ENCODE assay signal across 23 mouse cellular contexts in the genomic region with DNA sequence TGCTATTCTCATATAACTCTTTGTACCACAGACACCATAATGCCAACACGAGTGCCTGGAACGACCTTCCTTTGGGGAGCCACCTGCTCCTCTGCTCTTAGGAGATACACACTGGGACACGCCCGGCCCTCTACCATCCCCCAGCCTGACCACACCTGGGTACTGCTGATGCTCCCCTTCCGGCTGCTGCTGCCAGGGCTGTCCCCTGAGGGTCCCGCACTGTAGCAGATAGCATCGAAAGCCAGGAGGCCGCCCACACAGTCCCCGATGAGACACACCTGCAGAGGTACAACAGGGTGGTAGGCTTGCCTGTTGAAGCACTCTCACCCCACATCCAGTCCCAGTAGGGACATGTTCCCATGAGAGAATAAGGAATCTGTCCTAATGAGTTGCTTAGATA. TPM values are rescaled to one million over a fixed set of nuclear protein-coding genes. Genes with fewer than 3 reads are reported as not detected.
A peak's percentile ranks its signal among the peaks of the same experiment; 100 is the strongest.
DNase-seq lines count a peak whose midpoint lies in the region; ATAC-seq and TF ChIP-seq lines count a peak whose summit lies in the region.
"Had no signal": no experiment of that assay in that cellular context is flagged by ENCODE, and none has a peak within 500 bp of the region (broad histone marks: within the 10 kb centered on the region; RNA-seq: fewer than 3 reads in every experiment).

No protein-coding gene starts in this region.

- no peak for TF ChIP-seq POLR2A in CH12.LX (IDR thresholded peaks at IDR 0.05; ENCODE audit: low read depth, low read length)

- dilution Hi-C loops in CH12.LX (cut with MboI; ENCODE audit: extremely low pct_ligation_motif_present, extremely low pct_unique_long_range_greater_than_20kb, low sequenced_read_pairs) = no loop called here

- H3K4me2 ChIP-seq in embryonic facial prominence, embryonic 14.5 days (ENCODE audit: low read depth, low read length) = no peak overlapping the region
- no peak overlapping the region for H3K4me2 ChIP-seq in hindbrain, embryonic 12.5 days (replicated peaks)
- no peak overlapping the region for H3K4me2 ChIP-seq in midbrain, embryonic 11.5 days
- H3K4me2 ChIP-seq in midbrain, embryonic 15.5 days = no peak overlapping the region
- H3K4me2 ChIP-seq in CH12.LX (ENCODE audit: insufficient read depth, low read depth, poor library complexity, severe bottlenecking) = 0 out of 2 replicates have a peak overlapping the region, but pooled peaks have one; percentile 35

- no peak overlapping the region for H3K9ac ChIP-seq in embryonic facial prominence, embryonic 14.5 days (ENCODE audit: low read depth, low read length)
- H3K9ac ChIP-seq in hindbrain, embryonic 12.5 days = no peak overlapping the region
- H3K9ac ChIP-seq in midbrain, embryonic 11.5 days (ENCODE audit: low read length) = no peak overlapping the region
- H3K9ac ChIP-seq in midbrain, embryonic 15.5 days = no peak overlapping the region
- no peak overlapping the region for H3K9ac ChIP-seq in CH12.LX (ENCODE audit: insufficient read depth, low read depth)

- TF ChIP-seq EP300 in CH12.LX (IDR thresholded peaks at IDR 0.05; ENCODE audit: low read length) = no peak

- TF ChIP-seq RAD21 in CH12.LX (IDR thresholded peaks at IDR 0.05; ENCODE audit: low read depth, low read length) = no peak

- no peak overlapping the region for H3K4me3 ChIP-seq in embryonic facial prominence, embryonic 14.5 days (ENCODE audit: low read depth, low read length)
- H3K4me3 ChIP-seq in embryonic facial prominence, embryonic 10.5 days = no peak overlapping the region
- no peak overlapping the region for H3K4me3 ChIP-seq in hindbrain, embryonic 12.5 days
- H3K4me3 ChIP-seq in hindbrain, embryonic 10.5 days = no peak overlapping the region
- H3K4me3 ChIP-seq in midbrain, embryonic 11.5 days (ENCODE audit: low read depth, low read length) = no peak overlapping the region
- H3K4me3 ChIP-seq in midbrain, embryonic 15.5 days = no peak overlapping the region
- no peak overlapping the region for H3K4me3 ChIP-seq in CH12.LX (replicated peaks in 1 of 3; ENCODE audit: low read depth in 2 of 3, low read length in 2 of 3, poor library complexity in 1 of 3)

- ATAC-seq in embryonic facial prominence, embryonic 14.5 days (ENCODE audit: low read depth) = peak; percentile 37; the same call in 1 of the 2 replicates
- ATAC-seq in hindbrain, embryonic 12.5 days (ENCODE audit: low FRiP score) = 0 out of 2 replicates have a peak, but pooled peaks have one; percentile 35
- no peak for ATAC-seq in midbrain, embryonic 11.5 days (ENCODE audit: low FRiP score)
- ATAC-seq in midbrain, embryonic 15.5 days (replicated peaks) = no peak
- ATAC-seq: activated CD4-positive, CD25-positive, alpha-beta regulatory T cell, adult 4 months; CD4-positive, CD25-positive, alpha-beta regulatory T cell, adult 4 months; Patski had no signal

- WGBS in embryonic facial prominence, embryonic 14.5 days = 78% methylated on average over 9 of the region's 9 CpGs
- WGBS in embryonic facial prominence, embryonic 10.5 days = 85% methylated on average over 9 of the region's 9 CpGs
- WGBS in hindbrain, embryonic 12.5 days = 80% methylated on average over 9 of the region's 9 CpGs
- WGBS in hindbrain, embryonic 10.5 days = 81% methylated on average over 9 of the region's 9 CpGs
- WGBS in midbrain, embryonic 11.5 days = 88% methylated on average over 9 of the region's 9 CpGs
- WGBS in midbrain, embryonic 15.5 days = 91% methylated on average over 9 of the region's 9 CpGs

- H3K79me2 ChIP-seq in CH12.LX (replicated peaks; ENCODE audit: control insufficient read depth, extremely low read depth, insufficient read depth, poor library complexity, severe bottlenecking) = no peaks in the 10 kb centered on the region

- H3K27ac ChIP-seq in embryonic facial prominence, embryonic 14.5 days (replicated peaks; ENCODE audit: low read depth, low read length) = no peak overlapping the region
- H3K27ac ChIP-seq in embryonic facial prominence, embryonic 10.5 days (replicated peaks) = no peak overlapping the region
- H3K27ac ChIP-seq in hindbrain, embryonic 12.5 days = no peak overlapping the region
- no peak overlapping the region for H3K27ac ChIP-seq in hindbrain, embryonic 10.5 days
- H3K27ac ChIP-seq in midbrain, embryonic 11.5 days (ENCODE audit: low read depth, low read length) = no peak overlapping the region
- H3K27ac ChIP-seq in midbrain, embryonic 15.5 days = no peak overlapping the region
- H3K27ac ChIP-seq in CH12.LX (ENCODE audit: insufficient read depth, low read depth) = no peak overlapping the region

- H3K9me3 ChIP-seq in embryonic facial prominence, embryonic 14.5 days (ENCODE audit: control insufficient read depth, low read length) = no peaks in the 10 kb centered on the region
- H3K9me3 ChIP-seq in embryonic facial prominence, embryonic 10.5 days = no peaks in the 10 kb centered on the region
- H3K9me3 ChIP-seq in hindbrain, embryonic 12.5 days (replicated peaks) = no peaks in the 10 kb centered on the region
- H3K9me3 ChIP-seq in hindbrain, embryonic 10.5 days = no peaks in the 10 kb centered on the region
- no peaks in the 10 kb centered on the region for H3K9me3 ChIP-seq in midbrain, embryonic 11.5 days (ENCODE audit: control insufficient read depth, low read length)
- H3K9me3 ChIP-seq in midbrain, embryonic 15.5 days = no peaks in the 10 kb centered on the region
- no peaks in the 10 kb centered on the region for H3K9me3 ChIP-seq in CH12.LX (replicated peaks; ENCODE audit: low read length)

- H3K4me1 ChIP-seq in embryonic facial prominence, embryonic 14.5 days (ENCODE audit: control insufficient read depth, insufficient read depth, low read length) = no peaks in the 10 kb centered on the region
- H3K4me1 ChIP-seq in embryonic facial prominence, embryonic 10.5 days = peaks cover 11% of the 10 kb centered on the region
- H3K4me1 ChIP-seq in hindbrain, embryonic 12.5 days = 0 out of 2 replicates have a peak, but pooled peaks cover 5% of the 10 kb centered on the region
- H3K4me1 ChIP-seq in hindbrain, embryonic 10.5 days (replicated peaks) = peaks cover 33% of the 10 kb centered on the region
- no peaks in the 10 kb centered on the region for H3K4me1 ChIP-seq in midbrain, embryonic 11.5 days (ENCODE audit: control insufficient read depth, insufficient read depth, low read length)
- H3K4me1 ChIP-seq in midbrain, embryonic 15.5 days = peaks cover 10% of the 10 kb centered on the region; the same call in 1 of the 2 replicates
- peaks cover 16 to 34% of the 10 kb centered on the region in 2 experiments for H3K4me1 ChIP-seq in CH12.LX (ENCODE audit: control insufficient read depth in 1 of 2, insufficient read depth in 2 of 2)

- H3K27me3 ChIP-seq in embryonic facial prominence, embryonic 14.5 days (replicated peaks; ENCODE audit: control insufficient read depth, insufficient read depth, low read length) = no peaks in the 10 kb centered on the region
- H3K27me3 ChIP-seq in embryonic facial prominence, embryonic 10.5 days (replicated peaks; ENCODE audit: low read depth, poor library complexity, severe bottlenecking) = peaks cover 3% of the 10 kb centered on the region; the same call in 1 of the 2 replicates
- no peaks in the 10 kb centered on the region; the same call in 1 of the 2 replicates for H3K27me3 ChIP-seq in hindbrain, embryonic 12.5 days
- no peaks in the 10 kb centered on the region for H3K27me3 ChIP-seq in hindbrain, embryonic 10.5 days (ENCODE audit: insufficient read depth, poor library complexity, severe bottlenecking)
- H3K27me3 ChIP-seq in midbrain, embryonic 11.5 days (ENCODE audit: control insufficient read depth, insufficient read depth, low read length) = no peaks in the 10 kb centered on the region
- no peaks in the 10 kb centered on the region for H3K27me3 ChIP-seq in midbrain, embryonic 15.5 days (replicated peaks)
- peaks cover 56% of the 10 kb centered on the region for H3K27me3 ChIP-seq in CH12.LX (replicated peaks)
- H3K27me3 ChIP-seq: Patski had no signal

- TF ChIP-seq CTCF in CH12.LX (conservative IDR thresholded peaks at IDR 0.05 in 1 of 2, IDR thresholded peaks at IDR 0.05 in 1 of 2; ENCODE audit: low read depth in 2 of 2, low read length in 2 of 2) = no peak

- in situ Hi-C loops in CH12.LX (cut with MboI; ENCODE audit: low pct_ligation_motif_present, low pct_unique_long_range_greater_than_20kb, low sequenced_read_pairs) = no loop called here

- no peaks in the 10 kb centered on the region for H3K36me3 ChIP-seq in embryonic facial prominence, embryonic 14.5 days (ENCODE audit: control insufficient read depth, insufficient read depth, low read length)
- no peaks in the 10 kb centered on the region for H3K36me3 ChIP-seq in embryonic facial prominence, embryonic 10.5 days (replicated peaks)
- no peaks in the 10 kb centered on the region for H3K36me3 ChIP-seq in hindbrain, embryonic 12.5 days
- no peaks in the 10 kb centered on the region for H3K36me3 ChIP-seq in hindbrain, embryonic 10.5 days
- no peaks in the 10 kb centered on the region for H3K36me3 ChIP-seq in midbrain, embryonic 11.5 days (ENCODE audit: control insufficient read depth, insufficient read depth, low read length)
- H3K36me3 ChIP-seq in midbrain, embryonic 15.5 days (replicated peaks) = no peaks in the 10 kb centered on the region
- H3K36me3 ChIP-seq in CH12.LX (replicated peaks in 1 of 2; ENCODE audit: control insufficient read depth in 1 of 2, insufficient read depth in 1 of 2, low read length in 1 of 2) = no peaks in the 10 kb centered on the region
- H3K36me3 ChIP-seq: G1E had no signal

- DNase-seq in embryonic facial prominence, embryonic 14.5 days (ENCODE audit: low spot score) = no peak
- no peak for DNase-seq in embryonic facial prominence, embryonic 10.5 days (ENCODE audit: low spot score)
- DNase-seq in hindbrain, embryonic 10.5 days (ENCODE audit: low spot score) = no peak
- peak; percentile 53 for DNase-seq in midbrain, embryonic 11.5 days (ENCODE audit: low spot score, missing footprints)
- DNase-seq in CH12.LX (ENCODE audit: extremely low read depth) = peak; percentile 46
- no peak for DNase-seq in lung, postnatal 25 days (ENCODE audit: low spot score)
- DNase-seq: adrenal gland, adult 2 months; adrenal gland, adult 8-10 months; adrenal gland, postnatal 10 days; adrenal gland, postnatal 14 days; adrenal gland, postnatal 25 days; adrenal gland, postnatal 36 days; B cell, adult 2 months; cerebellum, adult 11 months; cerebellum, adult 11-12 months; cerebellum, adult 18-20 months had no signal

RNA-seq across cellular contexts. Expression of a gene that starts 28.9 kb away (rescaled TPM):
- polyA plus RNA-seq in embryonic facial prominence, embryonic 14.5 days (2014; fragmentation: Nextera tagmentation; extraction: Ambion mirVana) = 77.9 and 92.6 TPM in 2 replicates
- 219 and 242 TPM in 2 replicates for polyA plus RNA-seq in embryonic facial prominence, embryonic 10.5 days (2016; fragmentation: Nextera tagmentation; extraction: Ambion mirVana)
- polyA plus RNA-seq in hindbrain, embryonic 12.5 days (2016; fragmentation: Nextera tagmentation; extraction: Ambion mirVana) = 98.6 and 104 TPM in 2 replicates
- polyA plus RNA-seq in hindbrain, embryonic 10.5 days (2016; fragmentation: Nextera tagmentation; extraction: Ambion mirVana) = 228 and 229 TPM in 2 replicates
- polyA plus RNA-seq in midbrain, embryonic 11.5 days (2014; fragmentation: Nextera tagmentation; extraction: Ambion mirVana) = 201 and 214 TPM in 2 replicates
- polyA plus RNA-seq in midbrain, embryonic 15.5 days (2015; fragmentation: Nextera tagmentation; extraction: Ambion mirVana) = 28.3 and 31.9 TPM in 2 replicates
- total RNA-seq in CH12.LX (2012; rRNA removed) (22.4 and 26.4 TPM in 2 replicates), CH12.LX (2014; rRNA removed) (49.5 and 52.7 TPM in 2 replicates)
- polyA plus RNA-seq in CH12.LX (2012; ENCODE audit: insufficient read length, low read depth) = 27.9 and 28.9 TPM in 2 replicates
- total RNA-seq: G1E had no signal
- polyA plus RNA-seq: G1E had no signal

RNA-seq across cellular contexts. Expression of a gene that starts 33.4 kb away (rescaled TPM):
- polyA plus RNA-seq in embryonic facial prominence, embryonic 14.5 days (2014; fragmentation: Nextera tagmentation; extraction: Ambion mirVana) = 0.11 and 0.42 TPM in 2 replicates
- 0.36 and 0.52 TPM in 2 replicates for polyA plus RNA-seq in embryonic facial prominence, embryonic 10.5 days (2016; fragmentation: Nextera tagmentation; extraction: Ambion mirVana)
- polyA plus RNA-seq in hindbrain, embryonic 12.5 days (2016; fragmentation: Nextera tagmentation; extraction: Ambion mirVana) = 0.25 and 0.40 TPM in 2 replicates
- polyA plus RNA-seq in hindbrain, embryonic 10.5 days (2016; fragmentation: Nextera tagmentation; extraction: Ambion mirVana) = 0.31 and 0.55 TPM in 2 replicates
- polyA plus RNA-seq in midbrain, embryonic 11.5 days (2014; fragmentation: Nextera tagmentation; extraction: Ambion mirVana) = 0.15 and 0.44 TPM in 2 replicates
- 0.45 and 0.49 TPM in 2 replicates for polyA plus RNA-seq in midbrain, embryonic 15.5 days (2015; fragmentation: Nextera tagmentation; extraction: Ambion mirVana)
- 0.29 and 0.93 TPM in 2 replicates for total RNA-seq in CH12.LX (2012; rRNA removed)
- 0.81 and 0.90 TPM in 2 replicates for total RNA-seq in CH12.LX (2014; rRNA removed)
- 0.71 and 1.0 TPM in 2 replicates for polyA plus RNA-seq in CH12.LX (2012; ENCODE audit: insufficient read length, low read depth)
- total RNA-seq: adrenal gland, adult 18-20 months; adrenal gland, adult 2 months; adrenal gland, adult 8-10 months; adrenal gland, postnatal 36 days had no signal
- polyA plus RNA-seq: CD4-positive, CD25-positive, alpha-beta regulatory T cell, adult 4 months; G1E had no signal

Comparison
In these comparisons a context has a peak if more than half of its experiments do, and no peak if none do; other contexts are left out.
1. ATAC-seq: peak in embryonic facial prominence, embryonic 14.5 days (single experiment) and hindbrain, embryonic 12.5 days (single experiment); none in midbrain, embryonic 11.5 days (single experiment) and midbrain, embryonic 15.5 days (single experiment).
2. DNase-seq: peak in midbrain, embryonic 11.5 days (single experiment) and CH12.LX (single experiment); none in embryonic facial prominence, embryonic 14.5 days (single experiment), embryonic facial prominence, embryonic 10.5 days (single experiment), hindbrain, embryonic 10.5 days (single experiment) and lung, postnatal 25 days (single experiment).